Mouse (Mus musculus) C2C12 (cell line): ENCODE results near the gene Med15. TPM values are rescaled to one million over a fixed set of nuclear protein-coding genes. Genes with fewer than 3 reads are reported as not detected.
A peak's percentile ranks its signal among the peaks of the same experiment; 100 is the strongest.
"Not testable (repeated sequence)": the region's sequence is repeated elsewhere in the genome, so short reads cannot be mapped to it uniquely, and the experiment has no call there.

Experiments
- H3K27me3 ChIP-seq: one replicate; pipeline ENCODE4 v1.6.1; 2011; ENCODE audit not compliant: control insufficient read depth, insufficient read depth, insufficient read length
- H3K36me3 ChIP-seq: one replicate; pipeline ENCODE4 v1.6.1; 2011; ENCODE audit not compliant: control insufficient read depth, insufficient read depth
- H3K4me3 ChIP-seq: one replicate; pipeline ENCODE4 v1.5.1; 2011; ENCODE audit warnings: mild to moderate bottlenecking, control low read depth; ENCODE audit not compliant: poor library complexity, insufficient read depth, severe bottlenecking
- H3K79me2 ChIP-seq: one replicate; pipeline ENCODE4 v1.6.1; 2011; ENCODE audit not compliant: control insufficient read depth, insufficient read depth
- H3K79me3 ChIP-seq: one replicate; pipeline ENCODE4 v1.6.1; 2011; ENCODE audit warnings: low read depth, control low read depth
- H3ac ChIP-seq: one replicate; pipeline ENCODE3; 2011; ENCODE audit warnings: low read depth; ENCODE audit not compliant: control insufficient read depth, insufficient read length
- CEBPB ChIP-seq: IDR thresholded peaks from one replicate; pipeline ENCODE4 v1.6.1; 2011; ENCODE audit warnings: low read depth, mild to moderate bottlenecking, control low read depth, moderate library complexity
- CTCF ChIP-seq: IDR thresholded peaks from one replicate; pipeline ENCODE4 v1.5.1; 2011; ENCODE audit not compliant: control insufficient read depth, insufficient read depth, insufficient read length
- FOSL1 ChIP-seq: IDR thresholded peaks from one replicate; pipeline ENCODE4 v1.8.0; 2011; ENCODE audit warnings: mild to moderate bottlenecking, low read length; ENCODE audit not compliant: poor library complexity, insufficient read depth, severe bottlenecking
- MAX ChIP-seq: IDR thresholded peaks from one replicate; pipeline ENCODE4 v1.6.1; 2011; ENCODE audit warnings: mild to moderate bottlenecking, control low read depth
- MYOD1 ChIP-seq: IDR thresholded peaks from one replicate; pipeline ENCODE4 v1.6.1; 2011; ENCODE audit warnings: low read depth; ENCODE audit not compliant: control insufficient read depth, insufficient read length
- MYOG ChIP-seq: IDR thresholded peaks from one replicate; pipeline ENCODE4 v1.6.1; 2011; ENCODE audit not compliant: control insufficient read depth, insufficient read length; ENCODE audit errors: extremely low read depth
- USF1 ChIP-seq: IDR thresholded peaks from one replicate; pipeline ENCODE4 v1.6.1; 2011; ENCODE audit warnings: low read depth, mild to moderate bottlenecking, control low read depth, moderate library complexity
- polyA plus RNA-seq: library from polyadenylated mRNA; unstranded; fragments of >200 nt; fragmentation: generic; extraction: Trizol; gene quantifications from one replicate; pipeline ENCODE4 v1.2.1, GENCODE M21; 2012; ENCODE audit warnings: missing spikeins

The Med15 gene
- polyA plus RNA-seq, 1 experiment: 45.9 TPM

- no peaks in the 10 kb centered on the region for H3K79me3 ChIP-seq
- H3K79me2 ChIP-seq: no peaks in the 10 kb centered on the region
- TF ChIP-seq CTCF (no peak), MYOG (no peak), USF1 (no peak), CEBPB (no peak), FOSL1 (no peak), MAX (no peak), MYOD1 (no peak)
- H3K4me3 ChIP-seq: no peak overlapping the region
- H3K27me3 ChIP-seq: no peaks in the 10 kb centered on the region
- no peaks in the 10 kb centered on the region for H3K36me3 ChIP-seq
- no peak overlapping the region for H3ac ChIP-seq
Observed at GRCm38 (mm10) chr16:17742810-17743209, 10.1 kb upstream of the Med15 start.

DNA sequence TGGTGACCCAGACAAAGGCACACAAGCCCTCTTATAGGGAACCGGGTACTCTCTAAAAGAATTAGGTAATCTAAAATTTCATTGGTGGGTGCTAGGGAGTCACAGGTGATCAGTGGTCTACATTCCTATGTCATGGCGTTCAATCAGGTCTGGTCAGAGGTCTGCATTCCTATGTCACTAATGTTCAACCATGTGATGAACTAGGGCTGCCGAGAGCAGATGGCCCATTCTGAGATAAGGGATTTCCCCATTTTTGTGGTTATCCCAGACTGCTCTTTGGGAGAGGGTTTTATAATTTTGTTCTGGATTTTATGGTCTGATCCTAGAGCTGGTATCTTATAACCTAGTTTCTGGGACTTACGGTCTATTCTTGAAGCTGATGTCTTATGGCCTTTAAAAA lies 7.4 kb upstream of the Med15 start:
- TF ChIP-seq MYOD1: peak; percentile 87
- TF ChIP-seq CEBPB: no peak
- TF ChIP-seq MYOG: no peak
- peak; percentile 71 for TF ChIP-seq USF1
- TF ChIP-seq MAX: no peak

GRCm38 (mm10) chr16:17736156-17736555 lies 3.5 kb upstream of the Med15 start:
- Histone ChIP-seq H3K27me3 (no peaks in the 10 kb centered on the region), H3K79me3 (no peaks in the 10 kb centered on the region), H3K4me3 (no peak overlapping the region), H3K79me2 (peaks cover 7% of the 10 kb centered on the region), H3K36me3 (no peaks in the 10 kb centered on the region), H3ac (no peak overlapping the region)
- TF ChIP-seq MAX (no peak), USF1 (no peak), CTCF (no peak), MYOG (no peak), FOSL1 (no peak), MYOD1 (no peak), CEBPB (no peak)

More for the DNA sequence above, 7.4 kb upstream of the Med15 start:
- no peak overlapping the region for H3ac ChIP-seq
- H3K36me3 ChIP-seq: no peaks in the 10 kb centered on the region
- no peak overlapping the region for H3K4me3 ChIP-seq
- H3K79me2 ChIP-seq: no peaks in the 10 kb centered on the region
- no peaks in the 10 kb centered on the region for H3K27me3 ChIP-seq
- H3K79me3 ChIP-seq: no peaks in the 10 kb centered on the region

- not testable (repeated sequence) for H3ac ChIP-seq, H3K4me3 ChIP-seq, H3K27me3 ChIP-seq, H3K79me2 ChIP-seq, H3K79me3 ChIP-seq, H3K36me3 ChIP-seq
Observed at GRCm38 (mm10) chr16:17734872-17735271, 2.2 kb upstream of the Med15 start.

- no peak overlapping the region for H3ac ChIP-seq
- H3K27me3 ChIP-seq: no peaks in the 10 kb centered on the region
- peaks cover 7% of the 10 kb centered on the region for H3K79me2 ChIP-seq
- H3K4me3 ChIP-seq: no peak overlapping the region
- H3K36me3 ChIP-seq: no peaks in the 10 kb centered on the region
- H3K79me3 ChIP-seq: no peaks in the 10 kb centered on the region
- TF ChIP-seq MAX (no peak), MYOG (no peak), USF1 (no peak), CEBPB (no peak), CTCF (no peak), FOSL1 (peak; percentile 7), MYOD1 (no peak)
Observed at GRCm38 (mm10) chr16:17733646-17734045, 955 bp upstream of the Med15 start.

DNA sequence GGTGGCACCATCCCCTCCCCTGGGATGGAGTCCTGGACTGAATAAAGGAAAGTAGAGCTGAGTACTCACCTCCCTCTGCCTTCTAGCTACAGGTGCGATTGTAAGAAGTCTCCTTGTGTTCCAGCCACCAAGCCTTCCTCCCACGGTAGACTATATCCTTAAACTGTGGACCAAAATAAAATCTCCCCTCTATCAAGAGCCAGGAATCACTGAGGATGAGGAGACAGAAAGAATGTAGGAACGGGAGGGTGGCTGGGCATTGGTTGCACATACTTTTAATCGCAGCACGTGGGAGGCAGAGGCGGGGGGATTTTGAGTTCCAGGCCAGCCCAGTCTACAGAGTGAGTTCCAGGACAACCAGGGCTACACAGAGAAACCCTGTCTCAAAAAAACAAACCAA lies 260 bp downstream of the Med15 start:
- TF ChIP-seq CEBPB (no peak), USF1 (peak; percentile 44)
- no peaks in the 10 kb centered on the region for H3K36me3 ChIP-seq
- H3K79me3 ChIP-seq: no peaks in the 10 kb centered on the region
- peaks cover 7% of the 10 kb centered on the region for H3K79me2 ChIP-seq
- no peaks in the 10 kb centered on the region for H3K27me3 ChIP-seq
- H3ac ChIP-seq: peak overlapping the region; percentile 12
- H3K4me3 ChIP-seq: no peak overlapping the region
